Mouse (Mus musculus) testis, adult 2 months (tissue): Measurements from ENCODE around the gene Zfp119b. TPM values are rescaled to one million over a fixed set of nuclear protein-coding genes. Genes with fewer than 3 reads are reported as not detected.

Experiments used
- H3K27ac ChIP-seq: fragments of 200-500 bp; 2 replicates; pipeline ENCODE4 v1.5.1; 2012; ENCODE audit warnings: low read depth, low read length; ENCODE audit not compliant: control insufficient read depth, insufficient read depth
- H3K27me3 ChIP-seq: fragments of 200-500 bp; 2 replicates; pipeline ENCODE4 v1.6.1; 2012; ENCODE audit warnings: mild to moderate bottlenecking, low read length, moderate library complexity; ENCODE audit not compliant: control insufficient read depth, insufficient read depth
- H3K36me3 ChIP-seq: fragments of 200-500 bp; 2 replicates; pipeline ENCODE4 v1.6.1; 2012; ENCODE audit warnings: mild to moderate bottlenecking, low read length; ENCODE audit not compliant: control insufficient read depth, insufficient read depth
- H3K4me1 ChIP-seq: fragments of 200-500 bp; 2 replicates; pipeline ENCODE4 v1.6.1; 2012; ENCODE audit warnings: low read length; ENCODE audit not compliant: control insufficient read depth, insufficient read depth
- H3K4me3 ChIP-seq: fragments of 200-500 bp; 2 replicates; pipeline ENCODE4 v1.5.1; 2012; ENCODE audit warnings: low read depth, mild to moderate bottlenecking, low read length, moderate library complexity, mixed read lengths; ENCODE audit not compliant: control insufficient read depth
- CTCF ChIP-seq: fragments of 200-500 bp; IDR thresholded peaks from 2 replicates; pipeline ENCODE4 v1.5.1; 2012; ENCODE audit warnings: low read depth, mild to moderate bottlenecking, inconsistent platforms, low read length, moderate library complexity; ENCODE audit not compliant: control insufficient read depth, insufficient read depth, insufficient replicate concordance
- POLR2A ChIP-seq: fragments of 200-500 bp; IDR thresholded peaks from 2 replicates; pipeline ENCODE4 v1.6.1; 2012; ENCODE audit warnings: low read depth, mild to moderate bottlenecking, inconsistent platforms, low read length, moderate library complexity; ENCODE audit not compliant: control insufficient read depth
- polyA plus RNA-seq: library from polyadenylated mRNA; depleted of rRNA; stranded (reverse); fragments of >200 nt; gene quantifications from 2 replicates; pipeline ENCODE4 v1.2.3, GENCODE M21; 2012

The Zfp119b gene
- polyA plus RNA-seq, 1 experiment, result 0.48 TPM

GRCm38 (mm10) chr17:55961631-55962030, 12.3 kb upstream of the Zfp119b start:
- Histone ChIP-seq H3K36me3 (no peaks in the 10 kb centered on the region), H3K27me3 (no peaks in the 10 kb centered on the region), H3K4me1 (peaks cover 9% of the 10 kb centered on the region), H3K27ac (no peak overlapping the region), H3K4me3 (no peak overlapping the region)
- TF ChIP-seq POLR2A (no peak), CTCF (no peak)

GRCm38 (mm10) chr17:55960791-55961190, 11.5 kb upstream of the Zfp119b start:
- Histone ChIP-seq H3K36me3 (no peaks in the 10 kb centered on the region), H3K27me3 (no peaks in the 10 kb centered on the region), H3K4me3 (no peak overlapping the region), H3K4me1 (peaks cover 16% of the 10 kb centered on the region), H3K27ac (no peak overlapping the region)
- TF ChIP-seq POLR2A (no peak), CTCF (no peak)

GRCm38 (mm10) chr17:55959946-55960740, 10.8 kb upstream of the Zfp119b start:
- TF ChIP-seq POLR2A, result no peak
- TF ChIP-seq CTCF, result no peak
- Histone ChIP-seq H3K4me3 (no peak overlapping the region), H3K27ac (no peak overlapping the region), H3K27me3 (no peaks in the 10 kb centered on the region), H3K36me3 (no peaks in the 10 kb centered on the region), H3K4me1 (peaks cover 16% of the 10 kb centered on the region)

GRCm38 (mm10) chr17:55958918-55959728, 9.8 kb upstream of the Zfp119b start, which contains the start of gene Yju2:
Gene Yju2, plus strand, starts transcription at chr17:55959099.
- Histone ChIP-seq H3K4me3 (peak within 1 kb of the TSS; percentile 99), H3K27ac (peak within 1 kb of the TSS; percentile 98), H3K4me1 (peaks cover 18% of the 10 kb centered on the region), H3K27me3 (no peaks in the 10 kb centered on the region), H3K36me3 (no peaks in the 10 kb centered on the region)
- TF ChIP-seq CTCF, result 0 out of 2 replicates have a peak, but pooled peaks have one; percentile 11
- TF ChIP-seq POLR2A, result peak; percentile 70; the same call in 1 of the 2 replicates

- TF ChIP-seq CTCF (no peak), POLR2A (no peak)
- Histone ChIP-seq H3K4me1 (peaks cover 18% of the 10 kb centered on the region), H3K4me3 (peak overlapping the region; percentile 99; the same call in 1 of the 2 replicates), H3K27ac (peak overlapping the region; percentile 45), H3K27me3 (no peaks in the 10 kb centered on the region), H3K36me3 (no peaks in the 10 kb centered on the region)
These were observed 9.2 kb upstream of the Zfp119b start for GRCm38 (mm10) chr17:55958584-55958886.

- TF ChIP-seq CTCF, result no peak
- no peak for TF ChIP-seq POLR2A
- Histone ChIP-seq H3K4me3 (no peak overlapping the region), H3K27me3 (no peaks in the 10 kb centered on the region), H3K27ac (no peak overlapping the region; the same call in 1 of the 2 replicates), H3K36me3 (no peaks in the 10 kb centered on the region), H3K4me1 (peaks cover 18% of the 10 kb centered on the region)
These were observed 8.7 kb upstream of the Zfp119b start for GRCm38 (mm10) chr17:55957726-55958583.
